Mouse (Mus musculus) E14TG2a.4 (cell line): Measurements from ENCODE around the gene Tmem243.

ENCODE experiments used
- H3K27me3 ChIP-seq: 2 replicates; pipeline ENCODE4 v1.6.1; 2014; ENCODE audit warnings: low read length, control low read depth; ENCODE audit not compliant: insufficient read depth
- H3K36me3 ChIP-seq: 2 replicates; pipeline ENCODE4 v1.6.1; 2014; ENCODE audit warnings: low read length, control low read depth; ENCODE audit not compliant: insufficient read depth
- H3K4me1 ChIP-seq: replicated peaks from 2 replicates; pipeline ENCODE4 v1.6.1; 2014; ENCODE audit warnings: low read depth, low read length, control low read depth
- H3K4me3 ChIP-seq: replicated peaks from 2 replicates; pipeline ENCODE4 v1.5.1; 2014; ENCODE audit warnings: mild to moderate bottlenecking, low read length
- H3K9me3 ChIP-seq: 2 replicates; pipeline ENCODE4 v1.6.1; 2014; ENCODE audit warnings: low read length, control low read depth
- CTCF ChIP-seq: conservative IDR thresholded peaks from 2 replicates; pipeline ENCODE4 v1.5.1; 2014; ENCODE audit warnings: low read length
- NANOG ChIP-seq: IDR thresholded peaks from 2 replicates; pipeline ENCODE4 v1.6.1; 2014; ENCODE audit warnings: borderline replicate concordance, low read length, mixed read lengths
- POU5F1 ChIP-seq: IDR thresholded peaks from 2 replicates; pipeline ENCODE4 v1.6.1; 2014; ENCODE audit warnings: low read length, borderline replicate concordance

Gene Tmem243

DNA sequence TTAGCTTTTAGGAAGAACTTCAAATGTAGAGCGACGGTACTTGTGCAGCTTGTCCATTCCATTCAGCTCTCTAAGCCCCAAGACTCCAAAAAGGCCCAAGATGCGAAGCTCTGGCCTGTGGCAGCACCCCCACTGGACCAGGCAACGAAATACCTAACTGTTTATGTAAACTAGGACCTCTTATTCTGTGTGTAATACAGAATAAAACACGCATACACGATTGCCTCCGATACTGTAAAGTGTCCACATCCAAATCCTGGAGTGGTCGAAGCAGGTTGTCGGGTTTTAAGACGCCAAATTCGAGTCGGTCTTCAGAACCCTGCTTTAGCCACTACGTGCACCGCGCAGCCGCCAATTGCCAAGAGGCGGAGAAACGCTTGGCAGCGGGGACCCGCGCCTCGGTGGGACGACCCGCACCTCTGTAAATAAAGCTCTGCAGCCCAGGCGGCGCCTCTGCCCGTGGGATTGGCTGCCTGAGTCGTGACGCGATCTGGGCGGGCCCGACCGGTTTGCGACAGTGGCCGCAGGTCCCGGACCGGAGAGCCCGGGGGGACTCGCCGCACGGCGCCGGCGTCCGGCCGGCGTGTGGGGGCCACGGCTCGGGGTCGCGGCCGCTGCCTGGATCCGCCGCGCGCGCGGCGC, at the start of gene Tmem243:
TSS of gene Tmem243 (plus strand) at position 462 of the 642 bp plus-strand sequence.
- H3K36me3 ChIP-seq: no peaks in the 10 kb centered on the region

DNA sequence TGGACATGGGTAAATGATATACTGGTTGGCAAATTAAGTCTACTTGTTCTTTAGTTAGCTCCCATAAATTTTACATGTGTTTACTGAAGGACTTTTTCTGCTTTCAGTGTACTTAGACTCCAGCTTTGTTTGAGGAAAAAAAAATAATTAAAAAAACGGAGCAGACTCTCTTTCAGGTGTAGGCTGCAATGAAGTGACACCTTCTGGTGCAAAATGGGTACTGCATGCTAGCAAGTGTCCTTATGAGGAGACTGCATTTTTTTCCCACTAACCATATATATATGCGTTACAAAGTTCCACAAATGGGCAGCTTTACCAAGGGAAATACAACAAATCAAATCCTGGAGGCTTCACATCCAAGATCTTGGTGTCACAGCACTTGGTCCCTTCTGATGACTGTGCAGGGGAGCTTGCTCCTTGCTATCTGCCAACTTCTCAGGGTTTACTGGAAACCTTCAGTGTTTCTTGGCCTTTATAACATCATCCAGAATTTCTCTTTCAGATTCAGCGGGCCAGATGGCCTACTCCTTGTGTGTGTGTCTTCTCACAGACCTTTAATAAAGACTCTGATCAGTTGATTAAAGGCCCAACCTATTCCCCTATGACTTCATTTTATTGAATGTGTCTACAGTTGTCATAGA, 44.3 kb upstream of the Tmem243 start:
- TF ChIP-seq CTCF (peak; percentile 99), POU5F1 (no peak)
- H3K27me3 ChIP-seq: no peaks in the 10 kb centered on the region

More for the DNA sequence above, at the start of gene Tmem243:
- H3K27me3 ChIP-seq: peaks cover 43% of the 10 kb centered on the region
- peak within 1 kb of the TSS; percentile 93 for H3K4me3 ChIP-seq
- H3K4me1 ChIP-seq: peaks cover 15% of the 10 kb centered on the region
- TF ChIP-seq POU5F1 (no peak), NANOG (no peak), CTCF (no peak)
- peaks cover 38% of the 10 kb centered on the region for H3K9me3 ChIP-seq

GRCm38 (mm10) chr5:9057277-9057879, 43.1 kb upstream of the Tmem243 start:
- Histone ChIP-seq H3K4me1 (no peaks in the 10 kb centered on the region), H3K27me3 (no peaks in the 10 kb centered on the region), H3K9me3 (no peaks in the 10 kb centered on the region), H3K4me3 (no peak overlapping the region), H3K36me3 (no peaks in the 10 kb centered on the region)
- TF ChIP-seq CTCF: no peak
- no peak for TF ChIP-seq POU5F1
- TF ChIP-seq NANOG: no peak

More for the DNA sequence above, 44.3 kb upstream of the Tmem243 start:
- H3K4me3 ChIP-seq: no peak overlapping the region
- no peaks in the 10 kb centered on the region for H3K36me3 ChIP-seq
- H3K4me1 ChIP-seq: no peaks in the 10 kb centered on the region
- H3K9me3 ChIP-seq: no peaks in the 10 kb centered on the region

DNA sequence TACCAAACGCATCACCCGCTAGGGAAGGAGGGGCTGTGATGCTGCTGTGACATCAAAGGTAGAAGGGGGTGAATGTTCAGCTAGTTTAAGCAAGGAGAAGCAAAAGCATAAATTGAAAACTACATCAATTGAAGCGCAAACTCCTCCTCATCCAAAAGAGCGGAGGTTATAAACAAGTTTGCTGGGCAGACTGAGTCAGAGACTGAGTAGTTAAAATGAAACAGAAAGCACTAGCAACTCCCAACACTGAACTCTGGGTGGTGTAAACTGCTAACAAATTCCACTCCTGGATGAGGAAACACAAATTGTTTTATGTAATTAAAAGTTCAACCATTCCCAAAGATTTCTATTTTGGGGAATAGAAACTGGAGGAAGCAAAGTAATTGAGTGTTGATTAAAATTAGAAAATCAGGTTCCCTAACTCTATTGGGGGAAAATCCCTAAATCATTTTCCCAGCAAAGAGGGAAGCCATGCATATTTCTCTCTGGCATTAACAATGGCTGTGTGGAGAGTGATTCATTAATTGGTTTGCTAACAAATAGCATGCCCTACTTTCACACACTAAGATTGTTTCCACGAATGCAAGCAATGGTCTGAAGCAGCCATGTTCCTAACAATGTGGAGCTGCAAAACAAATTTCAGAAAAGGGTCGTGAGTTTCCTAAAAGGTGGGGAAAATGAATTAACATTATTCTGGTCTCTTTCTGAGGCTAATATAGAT, 41.0 kb upstream of the Tmem243 start:
- Histone ChIP-seq H3K9me3 (no peaks in the 10 kb centered on the region), H3K4me1 (peaks cover 5% of the 10 kb centered on the region)

DNA sequence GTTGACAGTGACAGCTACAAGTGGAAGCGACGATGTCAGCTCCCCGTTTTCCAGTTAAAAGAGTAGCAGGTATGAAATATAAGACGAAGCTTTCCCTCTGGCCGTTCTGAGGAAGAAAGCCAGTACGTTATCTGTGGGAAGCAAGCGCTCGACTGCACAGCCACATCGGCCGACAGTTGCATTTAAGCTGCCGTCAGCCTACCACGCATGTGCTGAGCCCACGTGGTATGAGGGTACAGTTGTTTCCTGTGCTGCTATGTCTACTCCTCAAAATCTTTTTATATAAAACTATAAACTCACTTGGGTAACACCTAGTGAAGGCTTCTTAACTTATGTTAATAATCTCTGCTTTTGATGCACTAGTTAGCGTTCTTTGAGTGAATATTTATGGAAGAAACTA, 40.2 kb upstream of the Tmem243 start:
- H3K4me3 ChIP-seq: no peak overlapping the region
- no peaks in the 10 kb centered on the region for H3K36me3 ChIP-seq
- H3K27me3 ChIP-seq: no peaks in the 10 kb centered on the region
- H3K4me1 ChIP-seq: peaks cover 13% of the 10 kb centered on the region
- no peaks in the 10 kb centered on the region for H3K9me3 ChIP-seq
- TF ChIP-seq POU5F1 (no peak), NANOG (no peak), CTCF (no peak)

More for the DNA sequence above, 41.0 kb upstream of the Tmem243 start:
- Histone ChIP-seq H3K36me3 (no peaks in the 10 kb centered on the region), H3K27me3 (no peaks in the 10 kb centered on the region), H3K4me3 (no peak overlapping the region)
- TF ChIP-seq NANOG (no peak), CTCF (no peak), POU5F1 (no peak)

- H3K4me3 ChIP-seq: no peak overlapping the region
- H3K4me1 ChIP-seq: peaks cover 14% of the 10 kb centered on the region
- H3K27me3 ChIP-seq: no peaks in the 10 kb centered on the region
- H3K36me3 ChIP-seq: no peaks in the 10 kb centered on the region
- H3K9me3 ChIP-seq: no peaks in the 10 kb centered on the region
- TF ChIP-seq POU5F1 (no peak), CTCF (no peak), NANOG (no peak)
These were observed 36.3 kb upstream of the Tmem243 start for GRCm38 (mm10) chr5:9064217-9064616.

GRCm38 (mm10) chr5:9068886-9069285, 31.6 kb upstream of the Tmem243 start:
- H3K27me3 ChIP-seq: no peaks in the 10 kb centered on the region
- TF ChIP-seq CTCF (no peak), POU5F1 (no peak), NANOG (no peak)
- H3K4me3 ChIP-seq: no peak overlapping the region
- no peaks in the 10 kb centered on the region for H3K9me3 ChIP-seq
- no peaks in the 10 kb centered on the region for H3K36me3 ChIP-seq
- peaks cover 14% of the 10 kb centered on the region for H3K4me1 ChIP-seq

- H3K27me3 ChIP-seq: no peaks in the 10 kb centered on the region
- no peak overlapping the region for H3K4me3 ChIP-seq
- no peaks in the 10 kb centered on the region for H3K36me3 ChIP-seq
- peaks cover 7% of the 10 kb centered on the region for H3K4me1 ChIP-seq
- TF ChIP-seq NANOG (no peak), CTCF (no peak), POU5F1 (no peak)
- no peaks in the 10 kb centered on the region for H3K9me3 ChIP-seq
These were observed 30.8 kb upstream of the Tmem243 start for GRCm38 (mm10) chr5:9069599-9070209.
